Mouse (Mus musculus) limb, embryonic 13.5 days (tissue): ENCODE measurements around the gene Twistnb. TPM values are rescaled to one million over a fixed set of nuclear protein-coding genes. Genes with fewer than 3 reads are reported as not detected.
A peak's percentile ranks its signal among the peaks of the same experiment; 100 is the strongest.

ENCODE experiments used
- ATAC-seq: fragments of 200-750 bp; cut with Nextera tagmentation; 2 replicates; pipeline ENCODE4 v1.8.0; 2017; ENCODE audit warnings: low read depth, moderate number of reproducible peaks, moderate TSS enrichment; ENCODE audit not compliant: low FRiP score
- H3K27ac ChIP-seq: fragments of 300-500 bp; sonication (generic); 2 replicates; pipeline ENCODE4 v1.5.1; 2015; ENCODE audit warnings: inconsistent platforms, mild to moderate bottlenecking, moderate library complexity
- H3K27me3 ChIP-seq: fragments of 300-500 bp; sonication (generic); 2 replicates; pipeline ENCODE4 v1.6.1; 2015; ENCODE audit warnings: mild to moderate bottlenecking, inconsistent platforms
- H3K36me3 ChIP-seq: fragments of 300-500 bp; sonication (generic); 2 replicates; pipeline ENCODE4 v1.6.1; 2015; ENCODE audit warnings: inconsistent platforms, mild to moderate bottlenecking, moderate library complexity
- H3K4me1 ChIP-seq: fragments of 300-500 bp; sonication (generic); 2 replicates; pipeline ENCODE4 v1.6.1; 2015; ENCODE audit warnings: inconsistent platforms
- H3K4me2 ChIP-seq: fragments of 300-500 bp; sonication (generic); replicated peaks from 2 replicates; pipeline ENCODE4 v1.6.1; 2015; ENCODE audit warnings: inconsistent platforms, mild to moderate bottlenecking, moderate library complexity
- H3K4me3 ChIP-seq: fragments of 300-500 bp; sonication (generic); 2 replicates; pipeline ENCODE4 v1.5.1; 2015; ENCODE audit warnings: moderate library complexity, mild to moderate bottlenecking, inconsistent platforms
- H3K9ac ChIP-seq: fragments of 300-500 bp; sonication (generic); 2 replicates; pipeline ENCODE4 v1.6.1; 2015; ENCODE audit warnings: mild to moderate bottlenecking, inconsistent platforms
- H3K9me3 ChIP-seq: fragments of 300-500 bp; sonication (generic); 2 replicates; pipeline ENCODE4 v1.6.1; 2016; ENCODE audit warnings: inconsistent platforms
- WGBS: fragments of 180-500 bp; shearing (Covaris S2); methylation state at CpG from one replicate; pipeline ENCODE4 v1.1.7; 2015; 5-methylcytosine and 5-hydroxymethylcytosine counted together
- polyA plus RNA-seq: library from polyadenylated mRNA; unstranded; fragments of >200 nt; fragmentation: Nextera tagmentation; extraction: Ambion mirVana; gene quantifications from 2 replicates; pipeline ENCODE4 v1.2.1, GENCODE M21; 2015

Twistnb gene
- 68.5 and 68.8 TPM in 2 replicates for polyA plus RNA-seq

DNA sequence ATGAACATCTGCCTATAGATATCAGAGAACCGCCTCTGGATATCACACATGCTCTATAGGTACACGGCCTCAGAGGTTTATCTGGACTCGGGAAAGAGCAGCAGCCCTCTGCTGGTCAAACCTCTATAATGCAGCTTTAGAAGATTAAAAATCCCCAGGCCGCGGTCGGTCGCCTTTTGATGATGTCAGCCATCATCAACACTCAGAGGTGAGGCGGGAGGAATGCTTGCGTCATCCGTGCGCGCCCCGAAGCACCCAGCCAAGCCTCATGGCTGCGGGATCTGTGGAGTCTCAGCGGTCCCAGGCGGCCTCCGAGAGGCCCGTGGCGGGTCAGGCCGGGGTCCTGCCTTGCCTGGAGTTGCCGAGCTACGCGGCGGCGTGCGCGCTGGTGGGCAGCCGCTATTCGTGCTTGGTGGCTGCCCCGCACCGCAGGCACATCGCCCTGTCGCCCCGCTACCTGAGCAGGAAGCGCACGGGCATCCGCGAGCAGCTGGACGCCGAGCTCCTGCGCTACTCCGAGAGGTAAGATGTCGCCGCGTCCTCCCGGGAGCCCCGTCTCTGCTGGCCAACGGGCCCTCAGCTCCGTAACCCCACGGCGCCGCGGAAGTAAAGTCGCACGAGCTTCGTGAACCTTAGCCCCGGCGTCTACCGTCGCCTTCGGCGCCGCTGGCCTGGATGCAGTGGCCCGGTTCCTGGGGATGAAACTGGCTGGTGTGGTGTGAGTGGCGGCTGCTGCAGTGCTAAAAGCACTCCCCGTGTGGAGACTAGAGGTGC lies at the start of gene Twistnb:
Gene Twistnb, plus strand, starts transcription at position 249 of the 774 bp plus-strand sequence.
- H3K36me3 ChIP-seq, result peaks cover 8% of the 10 kb centered on the region
- peaks cover 6% of the 10 kb centered on the region for H3K4me1 ChIP-seq
- peaks cover 7% of the 10 kb centered on the region; the same call in 1 of the 2 replicates for H3K27me3 ChIP-seq
- WGBS, result under 1% methylated on average over 66 of the region's 66 CpGs
- peak within 1 kb of the TSS; percentile 72 for H3K4me3 ChIP-seq
- peak; percentile 94 for ATAC-seq
- H3K27ac ChIP-seq, result peak within 1 kb of the TSS; percentile 70
- peak within 1 kb of the TSS; percentile 86 for H3K9ac ChIP-seq
- H3K9me3 ChIP-seq, result no peaks in the 10 kb centered on the region
- peak within 1 kb of the TSS; percentile 80 for H3K4me2 ChIP-seq

DNA sequence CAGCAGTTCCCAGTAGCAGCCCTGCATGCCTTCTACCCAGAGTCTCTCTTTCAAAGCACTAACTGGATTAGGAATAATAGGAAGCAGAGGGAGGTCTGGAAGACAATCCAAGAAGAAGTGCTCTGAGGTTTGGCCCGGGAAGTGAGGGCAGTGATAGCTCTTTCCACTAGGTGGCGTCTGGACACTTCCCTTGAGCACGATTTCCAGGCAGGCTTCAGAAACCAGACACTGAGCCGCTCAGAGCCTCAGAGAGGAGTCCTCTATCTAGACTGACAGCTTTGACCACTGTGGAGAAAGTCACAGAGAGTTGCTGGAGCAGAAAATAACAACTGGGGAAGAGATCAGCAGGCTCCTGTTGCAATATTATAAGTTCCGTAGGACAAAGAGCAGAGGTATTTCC lies 40.6 kb upstream of the Twistnb start:
- Histone ChIP-seq H3K9ac (no peak overlapping the region), H3K9me3 (no peaks in the 10 kb centered on the region), H3K27me3 (no peaks in the 10 kb centered on the region), H3K27ac (no peak overlapping the region), H3K4me1 (no peaks in the 10 kb centered on the region), H3K36me3 (no peaks in the 10 kb centered on the region), H3K4me2 (no peak overlapping the region), H3K4me3 (no peak overlapping the region)
- ATAC-seq, result peak; percentile 69
- WGBS, result 9% methylated on average over 5 of the region's 5 CpGs

DNA sequence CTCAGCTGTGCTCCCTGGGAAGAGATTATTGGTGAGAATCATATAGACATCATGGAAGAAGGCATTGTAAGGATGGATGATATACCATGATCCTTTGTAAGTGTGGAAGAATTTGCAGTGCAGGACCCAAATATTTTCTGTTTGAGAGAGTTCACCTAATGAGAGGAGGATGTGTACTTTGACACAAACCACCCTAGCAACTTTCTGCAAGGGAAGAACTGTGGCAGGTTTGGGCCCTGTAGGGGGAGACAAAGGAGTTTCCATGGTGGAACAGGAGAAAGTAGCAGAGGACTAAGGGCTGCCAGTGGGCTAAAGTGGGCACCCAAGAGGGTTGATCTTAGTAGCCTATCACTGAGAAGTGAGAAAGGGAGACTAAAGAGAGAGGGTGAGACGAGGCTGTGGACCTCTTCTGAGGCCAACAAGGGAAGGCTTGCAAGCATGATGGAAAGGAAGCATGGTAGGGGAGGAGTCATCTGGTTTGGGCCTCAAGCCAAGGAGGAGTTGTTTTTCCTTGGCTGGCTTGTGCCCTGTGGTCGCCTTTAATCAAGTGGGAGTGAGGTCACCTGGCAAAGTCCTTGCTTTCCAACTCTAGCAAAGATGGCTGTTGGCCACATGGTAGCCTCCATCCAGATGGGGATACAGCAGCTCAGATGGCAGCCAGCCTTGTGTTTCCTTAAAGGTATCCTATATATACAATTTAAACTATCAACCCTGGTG lies 38.4 kb upstream of the Twistnb start:
- Histone ChIP-seq H3K4me3 (no peak overlapping the region), H3K9ac (no peak overlapping the region), H3K27ac (no peak overlapping the region), H3K4me1 (peaks cover 9% of the 10 kb centered on the region), H3K36me3 (no peaks in the 10 kb centered on the region), H3K9me3 (no peaks in the 10 kb centered on the region), H3K4me2 (no peak overlapping the region), H3K27me3 (no peaks in the 10 kb centered on the region)
- ATAC-seq, result no peak
- WGBS, result 63% methylated on average over 2 of the region's 2 CpGs

DNA sequence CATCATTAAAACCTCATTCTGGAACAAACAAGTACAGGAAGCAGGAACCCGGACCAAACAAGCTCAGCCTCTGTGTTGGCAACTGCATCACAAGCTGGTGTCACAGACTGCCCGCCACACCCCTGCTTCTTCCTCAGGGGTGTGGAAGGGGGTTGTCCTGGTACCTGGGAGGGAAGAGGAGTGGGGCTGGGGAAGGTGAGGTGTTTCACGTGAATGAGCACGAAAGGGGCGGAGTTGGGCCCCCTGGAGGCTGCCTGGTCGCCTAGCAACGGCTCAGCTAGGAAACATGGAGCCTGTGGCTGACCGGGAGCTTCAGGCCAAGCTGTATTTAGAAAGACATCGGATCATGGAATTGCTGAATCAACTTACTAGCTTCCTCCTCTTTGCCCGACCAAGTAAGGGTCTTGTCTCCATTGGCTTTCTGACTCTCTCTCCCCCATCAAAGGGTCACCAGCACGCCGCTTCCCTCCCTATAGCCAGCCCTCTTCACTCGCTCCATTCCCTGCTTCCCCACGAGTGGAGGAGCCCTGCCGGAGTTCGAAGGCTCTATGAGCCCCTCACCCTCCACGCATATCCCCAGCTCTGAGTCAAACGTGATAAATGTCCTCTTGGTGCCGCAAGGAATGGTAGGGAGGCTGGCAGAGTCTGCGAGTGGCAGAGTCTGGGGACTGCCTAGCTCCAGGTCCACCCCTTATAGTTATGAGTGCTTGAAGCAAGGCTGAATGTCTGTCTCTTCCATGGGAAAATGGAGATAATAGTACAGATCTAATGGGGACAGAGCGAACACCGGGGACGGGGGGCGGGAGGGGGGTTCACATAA lies 34.4 kb upstream of the Twistnb start, which contains the start of gene Efcab10:
Gene Efcab10, plus strand, starts transcription at position 51 of the 820 bp plus-strand sequence.
- 11% methylated on average over 24 of the region's 24 CpGs for WGBS

DNA sequence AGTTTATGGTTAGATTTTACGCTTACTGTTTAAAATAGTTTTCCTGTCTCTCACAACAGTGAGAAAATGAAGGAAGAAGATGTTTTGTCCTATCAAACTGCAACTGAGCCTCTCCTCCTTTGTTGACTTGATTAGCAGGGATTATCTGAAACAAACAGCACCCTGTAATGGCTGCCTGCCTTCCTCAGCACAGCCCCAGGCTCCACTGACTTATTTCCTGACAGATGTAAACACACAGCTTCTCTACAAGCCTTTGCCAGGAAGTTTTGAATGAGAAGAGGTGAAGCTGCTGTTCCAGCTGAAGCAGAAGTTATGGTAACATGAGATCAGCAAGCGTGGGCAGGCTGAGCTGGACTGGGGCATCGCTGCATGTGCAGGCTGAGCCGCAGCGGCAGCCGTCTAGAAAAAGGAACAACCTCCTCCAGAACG lies 26.2 kb upstream of the Twistnb start:
- no peak overlapping the region for H3K27ac ChIP-seq
- H3K9ac ChIP-seq, result no peak overlapping the region
- no peaks in the 10 kb centered on the region for H3K36me3 ChIP-seq
- H3K4me2 ChIP-seq, result no peak overlapping the region
- ATAC-seq, result no peak
- 41% methylated on average over 7 of the region's 7 CpGs for WGBS
- H3K4me3 ChIP-seq, result no peak overlapping the region
- no peaks in the 10 kb centered on the region for H3K9me3 ChIP-seq
- H3K4me1 ChIP-seq, result no peaks in the 10 kb centered on the region
- no peaks in the 10 kb centered on the region for H3K27me3 ChIP-seq

More for the DNA sequence above, 34.4 kb upstream of the Twistnb start, which contains the start of gene Efcab10:
- Histone ChIP-seq H3K4me2 (peak within 1 kb of the TSS; percentile 68), H3K36me3 (no peaks in the 10 kb centered on the region), H3K9ac (peak within 1 kb of the TSS; percentile 63), H3K27me3 (no peaks in the 10 kb centered on the region), H3K4me1 (peaks cover 9% of the 10 kb centered on the region), H3K4me3 (peak within 1 kb of the TSS; percentile 39), H3K27ac (no peak within 1 kb of the TSS), H3K9me3 (no peaks in the 10 kb centered on the region)
- ATAC-seq, result no peak

DNA sequence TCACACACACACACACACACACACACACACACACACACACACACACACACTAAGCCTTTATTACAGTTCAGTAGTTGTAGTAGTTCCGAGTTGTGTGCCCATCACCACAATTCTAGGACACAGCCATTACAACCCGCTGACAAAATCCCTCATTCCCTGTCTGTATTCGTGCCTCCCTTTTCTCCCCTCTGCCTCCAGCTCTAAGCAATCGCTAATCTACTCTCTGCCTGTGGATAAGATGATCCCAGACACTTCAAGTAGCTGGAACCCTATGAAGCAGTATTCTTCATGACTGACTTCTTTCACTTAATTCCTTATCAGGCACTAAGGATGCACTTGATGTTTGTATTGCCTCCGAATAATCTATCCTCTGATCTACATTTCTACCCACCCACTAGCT lies 24.4 kb upstream of the Twistnb start:
- H3K9ac ChIP-seq, result no peak overlapping the region
- no peaks in the 10 kb centered on the region for H3K9me3 ChIP-seq
- no peak for ATAC-seq
- 66% methylated on average over 5 of the region's 5 CpGs for WGBS
- H3K27ac ChIP-seq, result no peak overlapping the region
- H3K4me1 ChIP-seq, result no peaks in the 10 kb centered on the region
- no peak overlapping the region for H3K4me2 ChIP-seq
- H3K4me3 ChIP-seq, result no peak overlapping the region
- no peaks in the 10 kb centered on the region for H3K36me3 ChIP-seq
- no peaks in the 10 kb centered on the region for H3K27me3 ChIP-seq

DNA sequence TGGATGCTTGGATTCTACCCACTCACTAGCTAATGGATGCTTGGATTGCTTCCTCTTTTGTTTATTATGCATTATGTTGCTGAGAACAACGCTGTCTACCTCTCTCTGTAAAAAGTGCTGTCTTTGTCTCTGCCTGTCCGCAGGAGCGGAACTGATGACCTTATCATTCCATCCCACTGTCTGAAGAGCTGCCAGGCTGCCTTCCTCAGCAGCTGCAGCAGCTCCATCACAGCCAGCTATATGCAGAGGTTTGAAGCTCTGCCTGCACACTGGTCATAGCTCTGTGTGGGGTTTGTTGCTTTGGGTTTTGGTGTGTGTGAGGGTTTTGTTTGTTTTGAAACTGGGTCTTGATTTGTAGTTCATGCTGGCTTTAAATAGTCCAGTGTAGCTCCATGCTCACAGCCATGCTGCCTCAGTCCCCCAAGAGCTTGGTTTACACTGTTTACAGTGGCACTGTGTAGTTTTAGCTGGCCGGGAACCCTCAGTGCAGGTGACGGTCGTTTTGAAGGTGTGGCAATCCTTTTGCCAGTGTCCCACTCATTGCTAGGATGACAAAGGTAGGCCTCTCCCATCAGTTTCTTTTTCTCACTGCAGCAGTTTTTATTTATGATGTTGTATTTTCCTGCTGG lies 23.9 kb upstream of the Twistnb start:
- Histone ChIP-seq H3K4me3 (no peak overlapping the region), H3K27me3 (no peaks in the 10 kb centered on the region), H3K9me3 (no peaks in the 10 kb centered on the region), H3K4me2 (no peak overlapping the region), H3K27ac (no peak overlapping the region), H3K36me3 (no peaks in the 10 kb centered on the region), H3K4me1 (no peaks in the 10 kb centered on the region), H3K9ac (no peak overlapping the region)
- ATAC-seq, result no peak
- WGBS, result 67% methylated on average over 6 of the region's 6 CpGs

DNA sequence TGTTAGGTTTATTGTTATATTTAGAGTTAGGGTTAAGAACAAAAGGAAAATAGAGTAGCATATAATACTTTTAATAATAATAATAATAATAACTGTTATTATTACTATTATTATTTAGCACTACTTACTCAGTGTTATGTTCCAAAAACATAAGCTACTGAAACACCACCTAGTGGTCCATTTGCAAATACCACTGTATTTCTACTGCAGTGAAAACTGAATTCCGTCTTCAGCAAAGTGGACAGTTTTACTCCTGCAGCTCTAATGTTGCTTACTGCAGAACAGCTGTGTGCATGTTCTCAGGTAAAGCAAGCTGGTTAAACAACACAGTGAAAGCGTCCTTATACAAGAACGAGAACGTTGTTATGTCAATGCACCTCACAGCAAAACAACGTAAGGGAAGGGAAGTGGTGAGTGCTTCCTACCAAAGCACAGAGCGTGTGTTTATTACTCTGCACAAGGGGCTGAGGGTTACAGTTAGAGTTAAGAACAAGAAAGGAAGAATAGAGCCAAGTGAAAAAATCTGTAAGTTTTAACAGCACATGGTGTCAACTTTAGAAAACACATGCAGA lies 17.8 kb upstream of the Twistnb start:
- H3K27ac ChIP-seq, result no peak overlapping the region
- no peak overlapping the region for H3K9ac ChIP-seq
- no peaks in the 10 kb centered on the region for H3K9me3 ChIP-seq
- no peaks in the 10 kb centered on the region for H3K4me1 ChIP-seq
- no peaks in the 10 kb centered on the region for H3K27me3 ChIP-seq
- H3K4me2 ChIP-seq, result no peak overlapping the region
- no peak for ATAC-seq
- WGBS, result 51% methylated on average over 6 of the region's 6 CpGs
- H3K4me3 ChIP-seq, result no peak overlapping the region
- H3K36me3 ChIP-seq, result no peaks in the 10 kb centered on the region

DNA sequence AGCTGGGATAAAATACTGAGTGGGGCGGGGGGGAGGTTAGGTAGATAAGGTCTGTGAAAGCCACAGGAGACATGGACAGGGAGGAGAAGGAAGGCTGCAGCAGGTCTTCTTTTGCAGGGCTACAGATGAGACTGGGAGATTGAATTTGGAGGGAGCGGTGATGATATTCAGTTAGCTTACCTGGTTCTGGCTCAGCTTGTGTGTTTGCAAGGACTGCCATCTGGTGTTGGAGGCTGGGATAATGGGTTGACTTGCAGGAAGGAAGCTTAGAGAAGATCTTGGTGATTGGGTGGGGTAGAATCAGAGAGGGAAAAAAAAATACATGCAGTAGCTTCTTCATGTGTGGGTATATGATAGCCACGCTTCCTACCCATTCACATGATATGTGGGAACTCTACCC lies 5.1 kb upstream of the Twistnb start:
- Histone ChIP-seq H3K9me3 (no peaks in the 10 kb centered on the region), H3K9ac (no peak overlapping the region), H3K4me2 (no peak overlapping the region), H3K4me1 (no peaks in the 10 kb centered on the region), H3K4me3 (no peak overlapping the region), H3K27ac (no peak overlapping the region), H3K36me3 (no peaks in the 10 kb centered on the region), H3K27me3 (peaks cover 12% of the 10 kb centered on the region)
- WGBS, result 27% methylated on average over 3 of the region's 3 CpGs
- ATAC-seq, result no peak

DNA sequence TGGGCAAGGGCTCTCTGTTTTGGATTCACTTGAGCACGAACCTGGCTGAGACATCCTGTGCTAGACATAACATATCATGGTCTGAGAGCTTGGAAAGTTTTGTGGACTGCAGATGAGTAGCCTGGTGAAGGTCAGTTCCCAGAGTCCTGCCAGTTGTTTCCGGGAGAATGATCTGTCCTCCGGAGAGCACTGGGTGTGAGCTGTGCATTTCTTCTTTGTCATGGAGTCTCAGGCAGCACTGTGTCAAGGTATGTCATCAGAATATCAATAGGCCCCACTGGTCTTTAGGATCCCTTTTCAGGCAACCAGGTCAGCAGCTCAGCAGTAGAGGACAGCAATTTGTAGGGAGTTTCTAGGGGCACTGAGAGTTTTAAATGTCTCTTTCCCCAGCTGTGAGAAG lies 2.1 kb upstream of the Twistnb start:
- Histone ChIP-seq H3K9me3 (no peaks in the 10 kb centered on the region), H3K4me1 (peaks cover 6% of the 10 kb centered on the region), H3K27me3 (peaks cover 12% of the 10 kb centered on the region), H3K4me2 (no peak overlapping the region), H3K27ac (no peak overlapping the region), H3K4me3 (no peak overlapping the region), H3K36me3 (no peaks in the 10 kb centered on the region), H3K9ac (no peak overlapping the region)
- 30% methylated on average over 3 of the region's 3 CpGs for WGBS
- no peak for ATAC-seq

DNA sequence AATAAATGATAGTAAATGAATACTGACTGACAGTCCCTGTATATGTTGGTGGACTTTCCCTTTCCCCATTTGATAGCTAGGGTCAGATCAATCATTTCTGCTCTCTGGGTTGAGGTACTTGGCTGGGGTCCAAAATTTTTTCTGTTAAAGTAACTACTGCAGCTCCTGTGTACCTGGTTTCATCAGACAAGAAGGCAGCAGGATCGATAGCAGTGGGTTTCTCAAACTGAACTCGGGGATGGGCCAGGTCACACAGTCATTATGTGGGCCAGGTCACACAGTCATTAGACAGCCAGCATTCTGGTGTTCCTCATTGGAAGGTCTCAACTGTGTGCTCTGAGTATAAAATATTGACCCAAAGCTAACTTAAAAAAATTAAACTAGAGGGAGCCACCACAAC lies 1.7 kb upstream of the Twistnb start:
- no peak overlapping the region for H3K9ac ChIP-seq
- ATAC-seq, result no peak
- H3K9me3 ChIP-seq, result no peaks in the 10 kb centered on the region
- 72% methylated on average over 2 of the region's 2 CpGs for WGBS
- no peak overlapping the region for H3K27ac ChIP-seq
- no peaks in the 10 kb centered on the region for H3K36me3 ChIP-seq
- H3K27me3 ChIP-seq, result peaks cover 12% of the 10 kb centered on the region
- no peak overlapping the region for H3K4me2 ChIP-seq
- H3K4me1 ChIP-seq, result peaks cover 6% of the 10 kb centered on the region
- no peak overlapping the region for H3K4me3 ChIP-seq
